Comparison of ENCODE assay signal across 20 mouse cellular contexts in genomic region chr8:48880585-48880984, GRCm38 (mm10). TPM values are rescaled to one million over a fixed set of nuclear protein-coding genes. Genes with fewer than 3 reads are reported as not detected.
DNase-seq lines count a peak whose midpoint lies in the region; ATAC-seq lines count a peak whose summit lies in the region.
"Had no signal": no experiment of that assay in that cellular context is flagged by ENCODE, and none has a peak within 500 bp of the region (broad histone marks: within the 10 kb centered on the region; RNA-seq: fewer than 3 reads in every experiment).

No protein-coding gene starts in this region.

- H3K9me3 ChIP-seq in kidney, embryonic 16.5 days (ENCODE audit: low read length), result no peaks in the 10 kb centered on the region
- H3K9me3 ChIP-seq: embryonic facial prominence, embryonic 15.5 days; hindbrain, embryonic 12.5 days had no signal

- H3K36me3 ChIP-seq in kidney, embryonic 16.5 days (ENCODE audit: insufficient read depth, low read length), result no peaks in the 10 kb centered on the region
- H3K36me3 ChIP-seq: embryonic facial prominence, embryonic 15.5 days; hindbrain, embryonic 12.5 days had no signal

- H3K4me1 ChIP-seq in kidney, embryonic 16.5 days (ENCODE audit: insufficient read depth, low read length), result no peaks in the 10 kb centered on the region
- H3K4me1 ChIP-seq: embryonic facial prominence, embryonic 15.5 days; hindbrain, embryonic 12.5 days had no signal

- H3K27ac ChIP-seq in kidney, embryonic 16.5 days (ENCODE audit: low read length), result no peak overlapping the region
- H3K27ac ChIP-seq: embryonic facial prominence, embryonic 15.5 days; gastrocnemius, adult 2 months; hindbrain, embryonic 12.5 days had no signal

- no peak overlapping the region for H3K4me3 ChIP-seq in kidney, embryonic 16.5 days (ENCODE audit: low read length)
- H3K4me3 ChIP-seq: embryonic facial prominence, embryonic 15.5 days; gastrocnemius, adult 2 months; hindbrain, embryonic 12.5 days had no signal

- H3K9ac ChIP-seq in kidney, embryonic 16.5 days (replicated peaks; ENCODE audit: low read length), result no peak overlapping the region
- H3K9ac ChIP-seq: embryonic facial prominence, embryonic 15.5 days; hindbrain, embryonic 12.5 days; lung, embryonic 14.5 days had no signal

- H3K4me2 ChIP-seq in kidney, embryonic 16.5 days (replicated peaks; ENCODE audit: low read depth, low read length), result no peak overlapping the region
- H3K4me2 ChIP-seq: embryonic facial prominence, embryonic 15.5 days; hindbrain, embryonic 12.5 days; liver, embryonic 11.5 days; lung, embryonic 14.5 days had no signal

- 89% methylated on average over 5 of the region's 5 CpGs for WGBS in kidney, embryonic 16.5 days

- H3K27me3 ChIP-seq in kidney, embryonic 16.5 days (ENCODE audit: insufficient read depth, low read length), result no peaks in the 10 kb centered on the region
- H3K27me3 ChIP-seq: embryonic facial prominence, embryonic 15.5 days; hindbrain, embryonic 12.5 days had no signal

- DNase-seq in cerebellum, postnatal 10 days, result peak; percentile 12
- DNase-seq in cerebellum, adult 11 months, result no peak
- peak; percentile 56 for DNase-seq in layer of hippocampus, adult 11-12 months (ENCODE audit: low spot score)
- DNase-seq in layer of hippocampus, postnatal 25 days (ENCODE audit: extremely low spot score in 1 of 2, low spot score in 1 of 2), result no peak
- DNase-seq in layer of hippocampus, adult 9-11 months, result peak; percentile 68
- DNase-seq in right cerebral cortex, postnatal 36 days (ENCODE audit: low spot score in 2 of 2), result peak; percentile 6 to 9
- no peak for DNase-seq in natural killer cell, adult 2 months (ENCODE audit: low spot score in 2 of 2)
- DNase-seq: adrenal gland, postnatal 36 days; cerebellum, adult 18-20 months; gastrocnemius, adult 2 months; heart, adult 18-20 months; kidney, postnatal 10 days; lung, embryonic 14.5 days; midbrain, embryonic 14.5 days had no signal

- no peak for ATAC-seq in kidney, embryonic 16.5 days (ENCODE audit: low FRiP score, low TSS enrichment)
- ATAC-seq: intestine, embryonic 16.5 days; Patski had no signal

RNA-seq across cellular contexts. Expression of gene Tenm3, which starts 36.8 kb away (rescaled TPM):
- 10 to 100 TPM; 72.4 to 80.0 TPM for total RNA-seq in layer of hippocampus, postnatal 25 days (2021)
- polyA plus RNA-seq in kidney, embryonic 16.5 days (2015; fragmentation: Nextera tagmentation; extraction: Ambion mirVana), result 20.3 and 23.5 TPM in 2 replicates

Comparison
In these comparisons a context has a peak if more than half of its experiments do, and no peak if none do; other contexts are left out.
1. DNase-seq: peak in cerebellum, postnatal 10 days (2 of 2), layer of hippocampus, adult 11-12 months (single experiment), layer of hippocampus, adult 9-11 months (single experiment) and right cerebral cortex, postnatal 36 days (2 of 2); none in cerebellum, adult 11 months (single experiment), layer of hippocampus, postnatal 25 days (0 of 2) and natural killer cell, adult 2 months (0 of 2).